Mouse (Mus musculus) CH12.LX (cell line): ENCODE measurements around the gene Gm10295.

Experiments
- CHD2 ChIP-seq: IDR thresholded peaks from 2 replicates; pipeline ENCODE4 v1.6.1; 2011; ENCODE audit warnings: low read length, improper control_type of control experiment
- CTCF ChIP-seq, 2 experiments: IDR thresholded peaks in 1 of 2; conservative IDR thresholded peaks in 1 of 2; 2 replicates each; pipeline ENCODE4 v1.5.1; 2011 to 2012; ENCODE audit warnings: low read depth in 2 of 2, low read length in 2 of 2, improper control_type of control experiment in 1 of 2, inconsistent platforms in 1 of 2, mild to moderate bottlenecking in 1 of 2, moderate library complexity in 1 of 2
- ELF1 ChIP-seq: IDR thresholded peaks from 2 replicates; pipeline ENCODE4 v1.6.1; 2014; ENCODE audit warnings: low read depth, mild to moderate bottlenecking, inconsistent platforms, low read length, improper control_type of control experiment
- EP300 ChIP-seq: IDR thresholded peaks from 2 replicates; pipeline ENCODE4 v1.6.1; 2011; ENCODE audit warnings: low read length, improper control_type of control experiment
- MAX ChIP-seq: IDR thresholded peaks from 2 replicates; pipeline ENCODE4 v1.6.1; 2011; ENCODE audit warnings: low read length, improper control_type of control experiment
- NRF1 ChIP-seq: IDR thresholded peaks from 2 replicates; pipeline ENCODE4 v1.6.1; 2014; ENCODE audit warnings: low read depth, mild to moderate bottlenecking, inconsistent platforms, low read length, improper control_type of control experiment, moderate library complexity
- POLR2A ChIP-seq: IDR thresholded peaks from 2 replicates; pipeline ENCODE4 v1.6.1; 2011; ENCODE audit warnings: low read depth, mild to moderate bottlenecking, improper control_type of control experiment, low read length
- RAD21 ChIP-seq: IDR thresholded peaks from 2 replicates; pipeline ENCODE4 v1.6.1; 2011; ENCODE audit warnings: low read depth, mild to moderate bottlenecking, low read length, improper control_type of control experiment, moderate library complexity
- TCF12 ChIP-seq: IDR thresholded peaks from 2 replicates; pipeline ENCODE4 v1.6.1; 2014; ENCODE audit warnings: low read depth, mild to moderate bottlenecking, inconsistent platforms, low read length, improper control_type of control experiment
- ZC3H11A ChIP-seq: IDR thresholded peaks from 2 replicates; pipeline ENCODE4 v1.6.1; 2012; ENCODE audit warnings: low read depth, mild to moderate bottlenecking, inconsistent platforms, low read length, improper control_type of control experiment

DNA sequence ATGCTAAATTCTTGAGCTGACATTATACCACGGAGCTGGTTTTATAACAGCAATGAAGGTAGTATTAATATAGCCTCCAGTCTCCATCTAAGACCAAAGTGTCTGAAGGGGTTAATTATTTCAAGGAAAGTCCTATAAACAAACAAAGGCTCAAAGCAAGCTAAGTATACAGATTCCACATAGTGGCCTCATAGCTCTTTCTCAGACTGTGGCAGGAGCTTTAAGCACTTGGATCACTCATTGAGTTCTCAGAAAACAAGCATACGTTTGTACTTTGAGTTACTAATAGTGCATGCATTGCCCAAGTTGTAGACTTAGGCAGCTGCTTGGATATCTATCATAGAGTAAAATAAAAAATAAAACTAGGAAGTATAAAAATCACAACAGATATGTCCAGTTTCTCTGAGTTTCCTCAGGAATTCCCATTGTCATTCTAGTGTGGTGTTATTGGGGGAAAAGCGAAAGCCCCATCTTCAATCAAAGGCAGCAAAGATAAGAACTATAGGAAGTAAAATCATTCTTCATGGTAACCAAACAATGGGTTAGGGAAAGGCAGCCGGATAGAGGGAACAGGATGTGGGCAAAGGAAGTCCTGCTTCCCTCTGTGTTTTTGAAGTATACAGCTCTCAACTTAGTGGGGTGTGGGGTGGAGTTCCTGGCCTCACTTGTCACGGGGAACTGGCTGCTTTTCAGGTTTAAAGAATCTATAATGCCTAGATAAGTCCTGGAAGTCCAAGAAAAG is 48.8 kb upstream of the Gm10295 start:
- no peak for TF ChIP-seq POLR2A
- TF ChIP-seq ZC3H11A, result no peak
- no peak for TF ChIP-seq MAX
- TF ChIP-seq TCF12, result no peak
- TF ChIP-seq NRF1, result no peak
- no peak for TF ChIP-seq CTCF (conservative IDR thresholded peaks at IDR 0.05 in 1 of 2, IDR thresholded peaks at IDR 0.05 in 1 of 2; ENCODE audit: low read depth in 2 of 2, low read length in 2 of 2)
- no peak for TF ChIP-seq EP300
- no peak for TF ChIP-seq ELF1
- TF ChIP-seq CHD2, result no peak
- no peak for TF ChIP-seq RAD21
